Mouse (Mus musculus) myocyte (in vitro differentiated cells): ENCODE results near the gene Tssk4. TPM values are rescaled to one million over a fixed set of nuclear protein-coding genes. Genes with fewer than 3 reads are reported as not detected.

Experiments
- H3K27me3 ChIP-seq: one replicate; pipeline ENCODE4 v1.6.1; 2011; ENCODE audit not compliant: control insufficient read depth, insufficient read depth, insufficient read length
- H3K36me3 ChIP-seq: one replicate; pipeline ENCODE4 v1.6.1; 2011; ENCODE audit not compliant: control insufficient read depth, insufficient read depth
- H3K4me2 ChIP-seq: one replicate; pipeline ENCODE4 v1.6.1; 2011; ENCODE audit warnings: low read depth, control low read depth
- H3K4me3 ChIP-seq: one replicate; pipeline ENCODE4 v1.5.1; 2011; ENCODE audit warnings: mild to moderate bottlenecking, control low read depth, moderate library complexity
- H3K79me2 ChIP-seq: one replicate; pipeline ENCODE4 v1.6.1; 2011; ENCODE audit not compliant: control insufficient read depth, insufficient read depth
- H3ac ChIP-seq: one replicate; pipeline ENCODE4 v1.6.1; 2011; ENCODE audit not compliant: control insufficient read depth, insufficient read length
- CEBPB ChIP-seq: IDR thresholded peaks from 2 replicates; pipeline ENCODE4 v1.6.1; 2011; ENCODE audit warnings: mild to moderate bottlenecking, moderate library complexity; ENCODE audit not compliant: poor library complexity, insufficient read depth, severe bottlenecking
- E2F4 ChIP-seq: IDR thresholded peaks from one replicate; pipeline ENCODE4 v1.6.1; 2011; ENCODE audit warnings: mild to moderate bottlenecking, control low read depth, moderate library complexity; ENCODE audit not compliant: insufficient read depth
- MAX ChIP-seq: IDR thresholded peaks from one replicate; pipeline ENCODE4 v1.6.1; 2011; ENCODE audit warnings: low read depth, mild to moderate bottlenecking, control low read depth
- MYOD1 ChIP-seq, 3 experiments: IDR thresholded peaks; one replicate each; pipeline ENCODE4 v1.6.1; 2011; ENCODE audit warnings: control low read depth in 2 of 3, low read depth in 2 of 3, mild to moderate bottlenecking in 2 of 3, moderate library complexity in 1 of 3; ENCODE audit not compliant: insufficient read length in 2 of 3, control insufficient read depth in 1 of 3
- MYOG ChIP-seq, 3 experiments: IDR thresholded peaks; one replicate each; pipeline ENCODE4 v1.6.1; 2011; ENCODE audit warnings: control low read depth in 2 of 3, low read depth in 2 of 3, mild to moderate bottlenecking in 2 of 3; ENCODE audit not compliant: insufficient read length in 2 of 3, control insufficient read depth in 1 of 3, insufficient read depth in 1 of 3
- POLR2A ChIP-seq: IDR thresholded peaks from one replicate; pipeline ENCODE4 v1.6.1; 2011; ENCODE audit warnings: low read depth, mild to moderate bottlenecking, control low read depth, moderate library complexity; ENCODE audit not compliant: insufficient read length
- POLR2AphosphoS2 ChIP-seq: IDR thresholded peaks from one replicate; pipeline ENCODE4 v1.6.1; 2011; ENCODE audit warnings: low read depth, control low read depth; ENCODE audit not compliant: insufficient read length
- REST ChIP-seq: IDR thresholded peaks from one replicate; pipeline ENCODE4 v1.6.1; 2011; ENCODE audit warnings: mild to moderate bottlenecking, control low read depth, moderate library complexity; ENCODE audit not compliant: insufficient read depth, insufficient read length
- SRF ChIP-seq: IDR thresholded peaks from one replicate; pipeline ENCODE4 v1.6.1; 2011; ENCODE audit warnings: low read depth; ENCODE audit not compliant: control insufficient read depth, insufficient read length
- TCF12 ChIP-seq: IDR thresholded peaks from one replicate; pipeline ENCODE4 v1.6.1; 2011; ENCODE audit warnings: mild to moderate bottlenecking, control low read depth; ENCODE audit not compliant: poor library complexity, insufficient read depth, severe bottlenecking
- TCF3 ChIP-seq: IDR thresholded peaks from one replicate; pipeline ENCODE4 v1.6.1; 2011; ENCODE audit warnings: low read depth, control low read depth; ENCODE audit not compliant: insufficient read length
- USF1 ChIP-seq: IDR thresholded peaks from one replicate; pipeline ENCODE4 v1.6.1; 2011; ENCODE audit warnings: low read depth, mild to moderate bottlenecking, control low read depth, moderate library complexity
- polyA plus RNA-seq: library from polyadenylated mRNA; unstranded; fragments of >200 nt; fragmentation: generic; extraction: Trizol; gene quantifications from one replicate; pipeline ENCODE4 v1.2.1, GENCODE M21; 2012; ENCODE audit warnings: missing spikeins

Gene Tssk4
- polyA plus RNA-seq, 1 experiment: 0.18 TPM

DNA sequence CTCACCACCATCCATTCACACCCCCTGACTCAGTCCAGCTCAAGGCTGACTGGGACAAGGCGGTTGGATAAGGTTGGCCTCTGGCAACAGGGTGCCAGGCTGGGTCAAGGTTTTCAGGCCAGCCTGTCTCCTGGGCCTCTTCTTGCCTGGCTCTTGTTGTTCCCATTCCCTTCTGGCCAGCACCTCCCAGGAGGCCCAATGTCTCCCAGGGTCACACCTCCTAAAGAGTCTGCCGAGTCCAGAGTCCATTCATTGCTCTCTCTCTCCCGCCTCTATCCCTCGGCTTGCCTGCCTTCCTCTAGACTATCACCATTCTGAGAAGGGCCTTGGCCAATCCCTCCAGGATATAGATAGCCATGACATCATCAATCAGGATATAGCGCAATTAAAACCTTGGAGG, 8.0 kb downstream of the Tssk4 start:
- Histone ChIP-seq H3K79me2 (no peaks in the 10 kb centered on the region), H3K27me3 (no peaks in the 10 kb centered on the region), H3K36me3 (peaks cover 4% of the 10 kb centered on the region), H3ac (no peak overlapping the region), H3K4me2 (no peak overlapping the region), H3K4me3 (no peak overlapping the region)
- no peak for TF ChIP-seq CEBPB
- no peak for TF ChIP-seq POLR2AphosphoS2
- TF ChIP-seq TCF12: no peak
- no peak for TF ChIP-seq SRF
- TF ChIP-seq MYOD1 (IDR thresholded peaks at IDR 0.05; ENCODE audit: control insufficient read depth in 1 of 3, insufficient read length in 2 of 3, low read depth in 2 of 3): no peak
- TF ChIP-seq MYOG (IDR thresholded peaks at IDR 0.05; ENCODE audit: control insufficient read depth in 1 of 3, insufficient read depth in 1 of 3, insufficient read length in 2 of 3, low read depth in 2 of 3): no peak
- TF ChIP-seq MAX: no peak
- no peak for TF ChIP-seq USF1

DNA sequence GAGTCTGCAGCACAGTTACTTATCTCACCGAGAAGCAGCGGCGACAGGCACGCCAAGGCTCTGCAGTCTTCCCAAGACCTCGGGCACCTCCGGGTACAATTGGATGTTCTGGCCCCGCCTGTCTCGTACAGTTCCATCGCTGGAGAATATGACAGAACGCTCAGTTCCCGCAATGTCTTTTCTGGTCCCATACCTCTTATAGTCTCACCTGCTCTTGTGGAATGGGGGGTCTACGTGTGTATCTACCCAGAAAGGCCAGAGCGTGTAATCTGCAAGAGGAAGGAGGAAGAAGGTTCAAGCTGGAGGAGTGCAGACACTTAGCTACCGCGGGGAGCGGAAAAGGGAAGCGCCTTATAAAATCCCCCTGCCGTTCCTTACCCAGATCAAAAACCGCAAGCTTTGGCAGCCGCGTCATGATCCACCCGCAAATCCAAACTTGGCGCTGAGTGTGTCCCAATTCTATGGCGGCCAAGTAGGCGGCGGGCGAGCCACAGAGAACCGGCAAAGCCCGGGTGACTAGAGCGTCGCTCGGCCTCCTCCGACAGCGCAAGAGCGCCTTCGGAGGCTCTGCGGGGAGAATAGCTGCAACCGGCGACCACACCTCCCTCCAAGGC, 10.1 kb downstream of the Tssk4 start, which contains the start of gene Mdp1:
Mdp1 (minus strand) TSS at position 549 of the 614 bp plus-strand sequence.
- no peaks in the 10 kb centered on the region for H3K27me3 ChIP-seq
- peak within 1 kb of the TSS; percentile 72 for H3K4me2 ChIP-seq
- H3K4me3 ChIP-seq: peak within 1 kb of the TSS; percentile 66
- H3K36me3 ChIP-seq: peaks cover 13% of the 10 kb centered on the region
- no peaks in the 10 kb centered on the region for H3K79me2 ChIP-seq
- H3ac ChIP-seq: peak within 1 kb of the TSS; percentile 51
- TF ChIP-seq TCF3 (no peak), MYOD1 (IDR thresholded peaks at IDR 0.05; ENCODE audit: control insufficient read depth in 1 of 3, insufficient read length in 2 of 3, low read depth in 2 of 3) (no peak), CEBPB (no peak), USF1 (no peak), MYOG (IDR thresholded peaks at IDR 0.05; ENCODE audit: control insufficient read depth in 1 of 3, insufficient read depth in 1 of 3, insufficient read length in 2 of 3, low read depth in 2 of 3) (peak in 1 of 3 experiments; percentile 10), TCF12 (no peak), REST (no peak), POLR2A (peak; percentile 53), POLR2AphosphoS2 (peak; percentile 15), SRF (no peak), E2F4 (no peak), MAX (no peak)

DNA sequence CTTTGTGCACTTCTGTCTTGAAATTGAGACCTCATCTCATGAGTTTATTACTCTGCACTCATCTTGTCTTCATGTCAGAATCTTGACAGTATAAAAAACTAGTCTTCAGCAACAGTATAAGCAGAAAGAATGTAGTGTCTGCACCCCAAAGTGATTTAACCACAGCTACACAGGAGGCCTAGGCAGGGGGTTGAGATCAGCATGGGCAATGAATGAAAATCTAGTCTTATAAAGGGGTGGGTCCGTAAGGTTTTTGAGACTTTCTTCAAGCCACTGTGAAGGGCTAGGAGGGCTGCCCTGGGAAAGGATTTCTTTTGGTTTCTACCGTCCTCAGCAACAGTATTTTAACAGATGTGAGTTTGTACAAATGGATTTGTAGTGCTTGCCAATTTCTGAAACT, 10.7 kb downstream of the Tssk4 start:
- Histone ChIP-seq H3K36me3 (peaks cover 13% of the 10 kb centered on the region), H3K4me2 (peak overlapping the region; percentile 64), H3K79me2 (no peaks in the 10 kb centered on the region), H3K4me3 (peak overlapping the region; percentile 66), H3ac (no peak overlapping the region), H3K27me3 (no peaks in the 10 kb centered on the region)
- TF ChIP-seq USF1 (no peak), REST (no peak), MAX (no peak), MYOD1 (IDR thresholded peaks at IDR 0.05; ENCODE audit: control insufficient read depth in 1 of 3, insufficient read length in 2 of 3, low read depth in 2 of 3) (no peak), TCF12 (no peak), CEBPB (no peak), SRF (no peak), POLR2AphosphoS2 (no peak), POLR2A (no peak), TCF3 (no peak), E2F4 (no peak), MYOG (IDR thresholded peaks at IDR 0.05; ENCODE audit: control insufficient read depth in 1 of 3, insufficient read depth in 1 of 3, insufficient read length in 2 of 3, low read depth in 2 of 3) (no peak)

DNA sequence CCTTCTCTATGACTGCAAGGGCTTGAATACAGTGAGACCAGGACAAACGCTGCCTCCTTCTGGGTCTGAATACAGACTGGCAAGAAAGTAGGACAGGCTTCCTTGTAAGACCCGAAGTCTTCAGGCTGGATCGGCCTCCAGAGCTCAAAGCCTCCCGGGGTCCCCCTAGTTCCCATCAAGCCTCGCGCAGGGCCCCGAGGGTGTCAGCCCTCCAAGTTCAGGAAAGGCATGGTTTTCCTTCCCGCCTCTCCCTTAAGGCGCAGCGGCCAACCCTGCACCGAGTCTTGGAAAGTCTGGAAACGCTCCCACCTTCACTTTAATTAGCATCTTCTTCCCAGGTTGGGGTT, 21.5 kb downstream of the Tssk4 start:
- Histone ChIP-seq H3ac (peak overlapping the region; percentile 87), H3K4me3 (peak overlapping the region; percentile 82), H3K27me3 (no peaks in the 10 kb centered on the region), H3K79me2 (peaks cover 60% of the 10 kb centered on the region), H3K4me2 (peak overlapping the region; percentile 80), H3K36me3 (peaks cover 10% of the 10 kb centered on the region)
- TF ChIP-seq REST: no peak
